Mouse (Mus musculus) spleen, adult 2 months (tissue): ENCODE results near the gene Tldc1.

Source experiments
- CTCF ChIP-seq: fragments of 200-500 bp; IDR thresholded peaks from 2 replicates; pipeline ENCODE4 v1.5.1; 2011; ENCODE audit warnings: mild to moderate bottlenecking, inconsistent platforms; ENCODE audit not compliant: insufficient read depth, insufficient read length, insufficient replicate concordance; ENCODE audit errors: extremely low read depth
- POLR2A ChIP-seq: fragments of 200-500 bp; IDR thresholded peaks from 2 replicates; pipeline ENCODE4 v1.6.1; 2011; ENCODE audit warnings: low read depth, low read length, inconsistent platforms

GRCm38 (mm10) chr8:119765311-119765710 lies 12.9 kb downstream of the Tldc1 start:
- TF ChIP-seq CTCF (no peak), POLR2A (no peak)
